Mouse (Mus musculus) CD4-positive, CD25-positive, alpha-beta regulatory T cell (primary cell): ENCODE data around the gene Gria1. TPM values are rescaled to one million over a fixed set of nuclear protein-coding genes. Genes with fewer than 3 reads are reported as not detected.

ENCODE experiments used
- polyA plus RNA-seq: library from polyadenylated mRNA; unstranded; fragments of 100-300 nt; shearing (Covaris generic); gene quantifications from one replicate; pipeline ENCODE4 v1.2.1, GENCODE M21; 2017

Gene Gria1
- not detected for polyA plus RNA-seq

GRCm38 (mm10) chr11:57011024-57011690 lies at the start of gene Gria1:
Gene Gria1, plus strand, starts transcription at chr11:57011387.

